ENCODE assay signal across 24 mouse cellular contexts in genomic region chr2:97849216-97849615, GRCm38 (mm10).
"Had no signal": no experiment of that assay in that cellular context is flagged by ENCODE, and none has a peak within 500 bp of the region (broad histone marks: within the 10 kb centered on the region; RNA-seq: fewer than 3 reads in every experiment).

No protein-coding gene starts in this region.

- H3K27me3 ChIP-seq: lung, embryonic 15.5 days; megakaryocyte, embryonic 14.5 days; midbrain, embryonic 13.5 days; neural tube, embryonic 13.5 days; neural tube, embryonic 15.5 days; stomach, embryonic 15.5 days had no signal

- H3K9ac ChIP-seq: liver, postnatal 0 days; lung, embryonic 15.5 days; midbrain, embryonic 13.5 days; neural tube, embryonic 13.5 days; neural tube, embryonic 15.5 days; stomach, embryonic 15.5 days had no signal

- H3K4me3 ChIP-seq: lung, embryonic 15.5 days; megakaryocyte, embryonic 14.5 days; midbrain, embryonic 13.5 days; myocyte; neural tube, embryonic 13.5 days; neural tube, embryonic 15.5 days; stomach, embryonic 15.5 days had no signal

- DNase-seq: liver, postnatal 0 days; lung, adult 2 months; lung, postnatal 14 days; lung, postnatal 36 days; retina, postnatal 1 day; right cerebral cortex, adult 18-20 months; right cerebral cortex, postnatal 25 days; right cerebral cortex, postnatal 4 days; spleen, adult 18-20 months; thymus, adult 18-20 months; thymus, postnatal 14 days; thymus, postnatal 36 days had no signal

- H3K9me3 ChIP-seq: lung, embryonic 15.5 days; midbrain, embryonic 13.5 days; neural tube, embryonic 13.5 days; neural tube, embryonic 15.5 days; stomach, embryonic 15.5 days had no signal

- H3K27ac ChIP-seq: lung, embryonic 15.5 days; macrophage; midbrain, embryonic 13.5 days; neural tube, embryonic 13.5 days; neural tube, embryonic 15.5 days; stomach, embryonic 15.5 days; stomach, postnatal 0 days had no signal

- H3K4me1 ChIP-seq: lung, embryonic 15.5 days; megakaryocyte, embryonic 14.5 days; midbrain, embryonic 13.5 days; neural tube, embryonic 13.5 days; neural tube, embryonic 15.5 days; stomach, embryonic 15.5 days had no signal

- ATAC-seq: liver, postnatal 0 days; lung, postnatal 0 days; midbrain, embryonic 13.5 days; midbrain, embryonic 16.5 days had no signal

- H3K4me2 ChIP-seq: lung, embryonic 15.5 days; midbrain, embryonic 11.5 days; midbrain, embryonic 13.5 days; neural tube, embryonic 13.5 days; neural tube, embryonic 15.5 days; stomach, embryonic 15.5 days had no signal

- H3K36me3 ChIP-seq: lung, embryonic 15.5 days; midbrain, embryonic 13.5 days; neural tube, embryonic 13.5 days; neural tube, embryonic 15.5 days; stomach, embryonic 15.5 days had no signal
